17 mouse cellular contexts compared by ENCODE assay signal in the genomic region with DNA sequence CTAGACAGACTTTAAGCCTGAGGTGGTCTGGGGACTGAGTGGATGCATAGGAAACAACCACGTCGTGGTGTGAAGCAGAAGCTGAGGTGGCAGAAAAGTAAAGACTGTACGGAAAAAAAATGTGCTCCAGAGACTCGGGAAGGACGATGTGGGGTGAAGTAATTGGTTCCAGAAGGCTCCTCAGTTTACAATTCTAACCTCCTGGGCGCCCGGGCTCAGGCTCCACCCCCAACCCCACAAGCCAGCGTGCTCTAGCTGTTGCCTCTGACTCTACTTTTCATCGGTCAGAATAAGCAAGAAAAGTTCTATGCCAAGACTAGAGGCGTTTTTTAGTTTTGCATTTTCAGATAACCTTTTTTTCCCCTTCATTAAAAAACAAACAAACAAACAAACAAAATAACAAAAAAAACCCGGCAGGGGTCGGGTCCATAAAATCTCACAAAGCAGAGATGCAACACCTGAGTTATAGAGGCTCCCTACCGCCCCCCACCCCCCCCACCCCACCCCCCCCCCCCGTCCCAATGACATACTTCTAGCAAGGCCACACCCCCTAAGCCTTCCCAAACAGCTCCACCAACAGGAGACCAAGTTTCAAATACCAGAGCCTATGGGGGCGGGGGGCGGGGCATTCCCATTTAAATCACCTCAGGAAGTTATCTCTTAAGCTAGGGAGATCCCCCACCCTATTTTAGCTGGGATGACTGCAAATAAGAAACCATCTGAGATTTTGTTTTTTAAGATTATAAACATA.
DNase-seq lines count a peak whose midpoint lies in the region; ATAC-seq and TF ChIP-seq lines count a peak whose summit lies in the region.
"Had no signal": no experiment of that assay in that cellular context is flagged by ENCODE, and none has a peak within 500 bp of the region (broad histone marks: within the 10 kb centered on the region; RNA-seq: fewer than 3 reads in every experiment).

No protein-coding gene starts in this region.

- no peak overlapping the region for H3K4me3 ChIP-seq in hindbrain, postnatal 0 days (ENCODE audit: low read length)
- H3K4me3 ChIP-seq in hindbrain, embryonic 11.5 days (ENCODE audit: low read depth, low read length) = no peak overlapping the region
- H3K4me3 ChIP-seq in embryonic facial prominence, embryonic 10.5 days = 0 out of 2 replicates have a peak overlapping the region, but pooled peaks have one; percentile 9
- no peak overlapping the region for H3K4me3 ChIP-seq in limb, embryonic 12.5 days (replicated peaks)
- H3K4me3 ChIP-seq: liver, embryonic 15.5 days; megakaryocyte, embryonic 14.5 days; myocyte had no signal

- H3K4me1 ChIP-seq in hindbrain, postnatal 0 days (ENCODE audit: insufficient read depth, low read length) = no peaks in the 10 kb centered on the region
- no peaks in the 10 kb centered on the region for H3K4me1 ChIP-seq in hindbrain, embryonic 11.5 days (replicated peaks; ENCODE audit: control insufficient read depth, insufficient read depth, low read length)
- H3K4me1 ChIP-seq in embryonic facial prominence, embryonic 10.5 days = peaks cover 15% of the 10 kb centered on the region
- peaks cover 12% of the 10 kb centered on the region for H3K4me1 ChIP-seq in limb, embryonic 12.5 days (replicated peaks)
- H3K4me1 ChIP-seq: liver, embryonic 15.5 days; megakaryocyte, embryonic 14.5 days had no signal

- TF ChIP-seq CTCF in hindbrain, postnatal 0 days (IDR thresholded peaks at IDR 0.05; ENCODE audit: low read depth) = no peak

- H3K4me2 ChIP-seq in hindbrain, postnatal 0 days (ENCODE audit: low read depth, low read length) = no peak overlapping the region
- no peak overlapping the region for H3K4me2 ChIP-seq in hindbrain, embryonic 11.5 days (replicated peaks; ENCODE audit: low read depth, low read length)
- no peak overlapping the region for H3K4me2 ChIP-seq in limb, embryonic 12.5 days
- H3K4me2 ChIP-seq: liver, embryonic 15.5 days had no signal

- intact Hi-C loops in left cerebral cortex, postnatal 14 days (cut with DNase I) = no loop called here

- no peaks in the 10 kb centered on the region for H3K36me3 ChIP-seq in hindbrain, postnatal 0 days (ENCODE audit: insufficient read depth, low read length)
- no peaks in the 10 kb centered on the region for H3K36me3 ChIP-seq in hindbrain, embryonic 11.5 days (ENCODE audit: control insufficient read depth, insufficient read depth, low read length)
- H3K36me3 ChIP-seq in embryonic facial prominence, embryonic 10.5 days (replicated peaks) = no peaks in the 10 kb centered on the region
- H3K36me3 ChIP-seq in limb, embryonic 12.5 days = no peaks in the 10 kb centered on the region
- H3K36me3 ChIP-seq: liver, embryonic 15.5 days had no signal

- peaks cover 6% of the 10 kb centered on the region; the same call in 1 of the 2 replicates for H3K9me3 ChIP-seq in hindbrain, postnatal 0 days (ENCODE audit: low read length)
- H3K9me3 ChIP-seq in hindbrain, embryonic 11.5 days (ENCODE audit: control insufficient read depth, low read length) = no peaks in the 10 kb centered on the region
- peaks cover 10% of the 10 kb centered on the region for H3K9me3 ChIP-seq in embryonic facial prominence, embryonic 10.5 days
- peaks cover 11% of the 10 kb centered on the region; the same call in 1 of the 2 replicates for H3K9me3 ChIP-seq in limb, embryonic 12.5 days
- H3K9me3 ChIP-seq: liver, embryonic 15.5 days had no signal

- DNase-seq in hindbrain, postnatal 0 days (ENCODE audit: low spot score) = no peak
- no peak for DNase-seq in hindbrain, embryonic 11.5 days (ENCODE audit: low spot score)
- DNase-seq in ZHBTc4 (ENCODE audit: low read depth, low spot score) = peak; percentile 27
- DNase-seq in embryonic facial prominence, embryonic 10.5 days (ENCODE audit: low spot score) = peak; percentile 33
- no peak for DNase-seq in left cerebral cortex, postnatal 14 days (ENCODE audit: low spot score in 2 of 2)
- DNase-seq in spleen, postnatal 36 days (ENCODE audit: low spot score in 2 of 2) = no peak
- DNase-seq in embryo, embryonic 9.5 days (ENCODE audit: extremely low spot score) = no peak
- DNase-seq: cerebellum, adult 11-12 months; gastrocnemius, postnatal 25 days; heart, postnatal 10 days; kidney, adult 18-20 months; lung, postnatal 10 days; thymus, adult 18-20 months had no signal

- 0 out of 2 replicates have a peak overlapping the region, but pooled peaks have one; percentile 9 for H3K27ac ChIP-seq in hindbrain, postnatal 0 days
- no peak overlapping the region for H3K27ac ChIP-seq in hindbrain, embryonic 11.5 days (ENCODE audit: low read depth, low read length)
- peak overlapping the region; percentile 82 for H3K27ac ChIP-seq in embryonic facial prominence, embryonic 10.5 days (replicated peaks)
- H3K27ac ChIP-seq in limb, embryonic 12.5 days = peak overlapping the region; percentile 82; the same call in 1 of the 2 replicates
- H3K27ac ChIP-seq: liver, embryonic 15.5 days had no signal

- H3K27me3 ChIP-seq in hindbrain, postnatal 0 days (ENCODE audit: insufficient read depth, low read length) = no peaks in the 10 kb centered on the region
- H3K27me3 ChIP-seq in hindbrain, embryonic 11.5 days (ENCODE audit: control insufficient read depth, insufficient read depth, low read length) = no peaks in the 10 kb centered on the region
- no peaks in the 10 kb centered on the region for H3K27me3 ChIP-seq in embryonic facial prominence, embryonic 10.5 days (replicated peaks; ENCODE audit: low read depth, poor library complexity, severe bottlenecking)
- no peaks in the 10 kb centered on the region for H3K27me3 ChIP-seq in limb, embryonic 12.5 days
- H3K27me3 ChIP-seq: liver, embryonic 15.5 days; megakaryocyte, embryonic 14.5 days had no signal

- WGBS in hindbrain, postnatal 0 days = 89% methylated on average over 16 of the region's 16 CpGs
- WGBS in hindbrain, embryonic 11.5 days = 85% methylated on average over 14 of the region's 16 CpGs
- 69% methylated on average over 16 of the region's 16 CpGs for WGBS in embryonic facial prominence, embryonic 10.5 days
- 48% methylated on average over 16 of the region's 16 CpGs for WGBS in limb, embryonic 12.5 days

- H3K9ac ChIP-seq in hindbrain, postnatal 0 days (replicated peaks; ENCODE audit: low read length) = no peak overlapping the region
- H3K9ac ChIP-seq in hindbrain, embryonic 11.5 days (ENCODE audit: low read depth, low read length) = no peak overlapping the region
- no peak overlapping the region for H3K9ac ChIP-seq in limb, embryonic 12.5 days (replicated peaks)
- H3K9ac ChIP-seq: liver, embryonic 15.5 days had no signal

- ATAC-seq in hindbrain, postnatal 0 days = no peak
- ATAC-seq in hindbrain, embryonic 11.5 days (ENCODE audit: low FRiP score) = no peak
- peak; percentile 17; the same call in 1 of the 2 replicates for ATAC-seq in limb, embryonic 12.5 days (ENCODE audit: insufficient number of reproducible peaks, insufficient read depth, low FRiP score, low TSS enrichment, low read depth)

Comparison
In these comparisons a context has a peak if more than half of its experiments do, and no peak if none do; other contexts are left out.
1. DNase-seq: peak in ZHBTc4 (single experiment) and embryonic facial prominence, embryonic 10.5 days (single experiment); none in hindbrain, postnatal 0 days (single experiment), hindbrain, embryonic 11.5 days (single experiment), left cerebral cortex, postnatal 14 days (0 of 2), spleen, postnatal 36 days (0 of 2) and embryo, embryonic 9.5 days (single experiment).